Mouse (Mus musculus) fat pad, adult 2 months (tissue): ENCODE data around the gene Dst.

ENCODE experiments used
- DNase-seq: peaks from one replicate; pipeline ENCODE4 v3.0.0-alpha.2; 2011; ENCODE audit warnings: low read depth, low spot score; ENCODE audit errors: extremely low read depth

Dst gene

DNA sequence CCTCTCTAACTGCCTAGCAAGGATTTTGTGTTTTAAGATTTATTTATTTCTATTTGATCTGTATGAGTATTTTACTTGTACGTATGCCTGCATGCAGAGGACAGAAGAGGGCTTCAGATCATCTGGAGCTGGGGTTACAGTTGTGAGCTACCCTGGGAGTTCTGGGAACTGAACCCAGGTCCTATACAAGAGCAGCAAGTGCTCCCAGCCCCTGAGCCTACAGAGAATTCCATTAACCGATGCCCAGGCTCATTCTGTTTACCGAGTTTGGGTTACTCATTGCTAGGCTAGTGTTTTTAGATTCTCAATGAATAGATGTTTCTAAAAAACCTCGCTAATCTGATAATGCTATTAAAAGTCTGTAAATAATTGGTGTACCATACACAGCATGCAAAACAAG lies 67.3 kb downstream of the Dst start:
- no peak for DNase-seq

DNA sequence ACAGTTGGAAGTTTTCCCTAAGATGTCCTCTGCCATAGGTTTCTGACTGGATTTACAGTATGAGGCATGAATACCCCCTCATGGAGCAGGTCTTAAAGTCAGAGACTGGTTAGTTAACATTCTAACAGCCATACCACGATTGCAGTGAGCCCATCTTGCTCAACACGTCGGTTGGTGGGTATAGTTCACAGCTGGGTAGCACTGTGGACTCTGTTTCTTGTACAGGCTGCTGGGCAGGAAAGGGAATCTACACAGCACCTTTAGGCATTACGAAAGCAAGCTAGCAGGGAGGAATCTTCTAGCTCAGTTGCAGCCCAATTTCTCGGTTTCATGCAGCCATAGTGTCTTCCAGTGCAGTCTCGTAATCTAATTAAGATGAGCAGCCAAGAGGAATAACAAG lies 69.8 kb downstream of the Dst start:
- DNase-seq = no peak

DNA sequence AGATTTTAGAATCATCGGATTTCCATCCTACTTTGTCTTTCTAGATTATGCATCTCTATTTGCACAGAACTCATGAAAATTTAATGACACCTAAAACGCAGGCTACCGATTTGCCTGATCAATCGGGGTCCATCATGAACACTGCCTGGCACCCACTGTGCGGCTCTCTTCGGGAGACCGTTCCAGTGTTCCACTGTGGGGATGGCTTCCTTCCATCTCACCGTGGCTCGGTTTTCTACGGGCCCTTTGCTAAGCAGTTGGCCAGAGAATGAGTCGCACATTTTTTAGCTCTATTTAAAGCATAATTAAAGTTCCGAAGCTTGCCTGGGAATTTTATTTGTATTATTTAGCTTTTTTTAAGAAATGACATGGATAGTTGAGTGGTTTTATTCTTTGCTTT lies 72.4 kb downstream of the Dst start:
- DNase-seq = no peak

DNA sequence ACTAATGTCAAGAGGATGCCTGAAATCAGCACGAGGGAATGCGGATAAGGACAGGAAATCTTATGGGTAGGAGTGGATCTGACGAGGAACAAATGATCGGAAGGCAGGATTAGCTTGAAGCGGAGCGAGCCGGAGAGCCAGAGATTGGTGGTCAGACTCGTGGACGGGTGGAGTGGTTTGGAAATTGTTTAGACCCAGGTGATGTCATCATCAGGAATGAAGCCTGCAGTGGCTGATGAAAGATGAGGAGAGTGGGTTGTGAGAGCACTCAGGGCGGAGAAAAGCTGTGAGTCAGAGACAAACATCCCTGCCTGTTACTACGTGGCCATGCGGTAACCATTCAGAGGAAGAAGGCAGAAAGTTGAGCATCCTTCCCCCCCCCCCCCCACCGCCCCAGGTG lies 81.6 kb downstream of the Dst start:
- DNase-seq = no peak

DNA sequence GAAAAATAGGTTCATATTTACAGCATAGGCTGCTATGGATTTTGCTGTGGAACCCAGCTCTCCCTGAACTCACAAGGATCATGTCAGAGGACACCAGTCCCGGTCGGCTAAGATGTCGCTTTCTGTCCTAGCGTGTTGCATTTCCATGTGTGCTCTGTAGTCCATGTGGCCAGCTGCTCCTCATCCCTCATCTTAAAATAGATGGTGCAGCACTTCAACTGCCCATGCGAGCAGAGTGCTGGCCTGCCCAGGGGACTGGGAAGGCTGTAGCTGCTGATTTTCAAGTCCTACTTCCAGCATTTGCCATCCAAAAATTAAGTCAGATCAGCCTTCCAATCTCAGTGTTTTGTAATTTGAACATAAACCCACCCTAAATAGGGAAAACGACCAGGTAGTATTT lies 83.0 kb downstream of the Dst start:
- no peak for DNase-seq

DNA sequence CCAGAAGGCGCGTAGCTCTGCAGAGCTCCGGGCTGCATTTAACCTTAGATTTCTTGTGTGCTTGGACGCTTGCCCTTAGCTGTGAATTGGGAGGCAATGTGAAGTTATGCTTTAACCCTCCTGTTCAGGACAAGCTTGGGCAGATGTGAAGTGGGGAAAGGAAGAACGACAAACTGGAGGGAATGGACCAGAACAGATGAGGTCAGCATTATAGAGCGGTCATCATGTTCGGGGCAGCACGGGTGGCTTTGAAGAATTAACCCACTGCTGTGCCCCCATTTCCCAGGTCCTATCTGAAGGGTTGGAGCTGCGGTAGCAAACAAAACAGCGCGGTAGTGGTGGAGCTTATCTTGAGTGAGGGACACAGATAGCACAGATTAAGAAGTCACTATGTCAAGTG lies 84.8 kb downstream of the Dst start:
- DNase-seq = no peak

DNA sequence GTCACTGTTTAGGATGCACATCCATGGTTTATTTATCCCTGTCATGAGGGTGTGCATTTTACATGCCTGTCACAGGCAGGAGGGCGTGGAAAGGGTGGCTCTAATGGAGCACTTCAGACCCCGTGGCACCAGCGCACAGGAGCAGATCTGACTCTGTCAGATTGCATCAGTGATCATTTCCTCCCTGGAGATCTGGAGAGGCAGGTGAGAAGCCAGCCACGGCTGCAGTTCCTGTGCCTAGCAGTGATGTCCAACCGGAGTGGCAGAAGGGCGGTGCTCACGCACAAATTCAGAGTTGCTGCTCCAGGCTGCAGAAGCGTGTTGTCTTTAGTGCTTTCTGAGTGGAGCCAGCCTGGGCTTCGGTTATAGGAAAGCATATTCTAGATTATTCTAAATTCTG lies 86.2 kb downstream of the Dst start:
- no peak for DNase-seq

DNA sequence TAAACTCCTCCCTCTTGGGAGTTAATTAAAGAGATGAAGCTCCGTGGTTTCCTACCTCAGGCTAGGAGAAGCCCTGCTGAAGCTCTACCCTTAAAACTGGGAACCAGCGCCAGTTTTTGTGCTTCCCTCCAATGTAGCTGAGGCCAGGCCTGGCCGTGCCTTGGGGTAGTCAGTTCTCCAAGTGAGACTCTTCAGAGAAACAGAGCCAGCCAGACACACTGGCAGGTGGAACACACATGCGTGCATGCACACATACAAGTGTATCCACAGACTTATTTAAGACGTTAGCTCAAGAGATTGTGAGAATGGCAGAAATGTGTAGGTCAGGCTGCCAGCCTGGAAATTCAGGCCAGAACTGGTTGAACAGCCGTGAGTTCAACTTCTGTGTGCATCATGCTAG lies 87.4 kb downstream of the Dst start:
- DNase-seq = no peak

DNA sequence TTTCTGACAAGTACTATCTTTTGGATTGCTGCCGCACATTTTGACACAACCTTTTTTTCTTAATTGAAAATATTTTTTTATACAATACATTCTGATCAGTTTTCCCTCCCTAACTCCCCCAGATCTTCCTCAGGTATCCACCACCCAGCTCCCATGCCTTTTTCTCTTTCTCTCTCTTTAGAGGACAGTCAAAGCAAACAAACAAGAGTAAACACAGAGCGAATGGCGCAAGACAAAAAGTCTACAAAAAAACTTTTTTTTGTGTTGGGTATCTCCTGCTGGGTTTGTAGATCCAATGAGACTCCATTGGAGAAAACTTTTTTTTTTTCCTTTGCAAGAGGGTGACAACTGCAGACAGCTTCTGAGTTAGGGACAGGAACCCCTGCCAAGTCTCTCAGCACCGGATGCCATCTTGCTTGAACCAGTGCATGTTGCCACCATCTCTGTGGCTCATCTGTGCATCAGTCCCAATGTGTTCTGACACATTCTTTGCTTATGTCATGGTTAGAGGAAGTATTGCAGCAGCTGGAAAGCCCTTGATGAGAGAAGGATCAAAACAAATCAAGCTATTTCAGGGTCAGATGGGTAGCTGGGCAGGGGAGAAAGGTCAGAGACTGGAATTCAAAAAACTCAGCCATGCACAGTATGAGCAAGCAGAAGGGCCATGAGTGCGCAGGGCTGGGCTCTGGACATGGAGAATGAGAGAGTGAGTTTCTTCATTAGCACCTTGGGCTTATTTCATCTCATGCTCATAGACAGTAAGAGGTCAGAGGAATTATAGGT lies 88.3 kb downstream of the Dst start:
- no peak for DNase-seq

DNA sequence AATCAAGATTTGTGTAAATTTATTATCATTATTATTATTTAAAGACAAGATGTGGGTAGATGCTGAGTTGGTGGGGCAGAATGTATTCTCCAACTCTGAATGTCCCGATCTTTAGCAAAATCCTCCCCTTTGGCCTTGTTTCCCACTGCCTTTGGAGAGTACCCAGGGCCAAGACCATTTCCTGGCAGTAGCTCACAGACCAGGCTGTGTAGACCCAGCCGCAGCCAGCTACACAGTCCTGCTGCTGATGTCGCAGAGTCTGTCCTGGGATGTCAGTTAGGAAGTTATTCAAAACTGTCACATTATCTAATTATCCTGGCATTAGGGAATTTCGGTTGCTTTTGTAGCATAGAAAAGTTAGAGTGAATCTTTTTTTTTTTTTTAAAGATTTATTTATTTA lies 94.3 kb downstream of the Dst start:
- no peak for DNase-seq

DNA sequence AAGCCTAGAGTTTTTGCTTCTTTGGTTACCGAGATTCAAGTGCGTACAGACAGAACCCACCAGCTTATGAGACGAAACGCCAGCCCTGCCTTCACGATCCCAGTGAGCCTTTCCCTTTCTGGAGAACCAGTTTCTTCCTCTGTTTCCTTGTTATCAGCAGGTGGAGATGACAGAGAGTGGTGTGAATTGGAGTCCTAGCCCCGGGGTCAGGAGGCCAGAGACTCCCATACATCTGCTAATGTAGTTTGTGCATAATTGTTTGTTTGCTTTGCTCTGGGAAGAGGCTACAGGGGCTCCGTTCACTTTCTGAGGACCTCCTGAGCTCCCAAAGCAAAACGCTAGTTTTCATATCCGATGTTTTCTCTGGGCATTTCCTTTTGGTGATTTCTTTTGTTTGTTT lies 94.9 kb downstream of the Dst start:
- no peak for DNase-seq

DNA sequence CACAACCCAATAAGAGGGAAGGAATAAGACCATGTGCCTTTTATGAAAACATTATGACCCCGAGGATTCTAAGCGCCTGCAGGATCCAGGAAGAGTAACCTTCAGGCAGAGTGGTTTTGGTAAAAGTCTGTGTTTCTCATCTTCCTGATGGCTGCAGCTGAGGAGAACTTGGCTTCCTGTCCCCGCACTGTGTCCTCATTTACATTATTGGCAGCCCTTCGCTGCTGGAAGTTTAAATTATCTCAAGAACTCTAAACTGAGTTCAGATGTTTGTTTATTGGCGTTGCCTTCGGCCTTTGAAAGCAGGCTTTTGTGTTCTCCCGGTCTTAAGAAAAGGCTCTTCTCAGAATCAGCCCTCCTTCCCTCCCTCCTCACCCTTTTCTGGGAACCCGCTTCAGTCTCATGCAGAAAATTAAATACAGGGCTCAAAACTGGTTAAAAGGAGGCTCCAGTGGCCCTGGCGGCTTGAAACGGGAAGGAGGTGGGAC lies 97.3 kb downstream of the Dst start:
- DNase-seq = no peak

DNA sequence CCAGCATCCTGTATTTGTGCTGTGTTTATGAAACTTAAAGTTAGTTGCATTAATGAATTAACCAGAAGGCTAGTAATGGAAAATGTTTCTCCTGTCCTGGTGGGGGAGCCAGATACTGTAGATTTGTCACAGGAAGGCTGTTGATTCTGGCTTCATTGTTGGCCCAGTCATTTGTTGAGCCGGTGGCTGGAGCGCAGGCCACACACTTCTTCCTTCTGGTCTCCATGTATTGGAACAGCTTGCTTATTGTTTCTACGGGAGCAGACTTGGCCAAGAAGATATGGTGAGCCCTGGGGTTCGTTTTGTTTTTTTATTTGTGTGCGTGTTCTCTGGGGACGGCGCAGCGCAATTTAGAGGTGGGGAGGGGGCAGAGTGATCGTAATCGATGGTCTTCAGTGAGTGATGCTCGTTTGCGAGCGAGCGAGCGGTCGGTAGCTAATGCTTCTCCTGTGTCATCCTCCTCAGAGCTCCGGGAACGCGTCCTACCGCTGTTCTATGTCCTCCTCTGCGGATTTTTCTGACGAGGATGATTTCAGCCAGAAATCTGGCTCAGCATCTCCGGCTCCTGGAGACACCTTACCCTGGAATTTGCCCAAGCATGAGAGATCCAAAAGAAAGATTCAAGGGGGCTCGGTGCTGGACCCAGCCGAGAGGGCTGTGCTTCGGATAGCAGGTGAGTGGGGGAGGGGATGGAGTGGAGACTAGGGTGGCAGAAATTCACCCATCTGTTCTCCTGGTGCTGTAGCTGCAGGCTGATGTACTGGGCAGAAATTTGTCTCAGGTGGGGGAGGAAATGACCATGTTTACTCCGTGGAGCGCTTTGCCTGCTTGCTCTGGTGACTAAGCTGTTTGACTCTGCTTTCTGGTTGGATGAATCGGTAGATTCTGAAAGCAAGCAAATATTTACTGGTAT lies 98.0 kb downstream of the Dst start:
- DNase-seq = no peak

DNA sequence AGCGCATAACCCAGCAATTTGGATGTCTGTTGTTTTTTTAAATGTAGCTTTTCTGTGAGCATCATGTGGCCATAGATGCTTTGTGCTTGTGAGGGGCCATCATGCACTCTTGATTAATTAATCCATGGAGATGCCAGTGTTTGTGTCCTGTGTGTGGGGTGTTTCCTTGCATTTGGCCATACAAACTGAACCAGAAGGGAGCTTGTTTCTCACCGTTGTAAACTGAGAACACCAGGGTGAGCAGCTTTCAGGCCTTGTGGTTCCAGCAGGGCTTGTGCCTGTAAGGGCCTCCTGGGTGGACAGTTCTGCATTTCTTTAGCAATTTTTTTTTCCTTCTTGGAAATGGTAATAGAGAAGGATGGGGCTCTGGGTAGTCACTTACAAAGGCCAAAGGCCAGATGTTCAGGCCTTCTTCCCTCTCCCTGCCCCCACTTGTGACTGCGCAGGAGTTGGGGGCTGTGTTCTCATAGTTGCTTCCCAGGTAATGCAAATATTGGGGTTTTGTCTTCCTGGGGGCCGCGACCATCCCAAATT lies 98.9 kb downstream of the Dst start:
- DNase-seq = no peak

DNA sequence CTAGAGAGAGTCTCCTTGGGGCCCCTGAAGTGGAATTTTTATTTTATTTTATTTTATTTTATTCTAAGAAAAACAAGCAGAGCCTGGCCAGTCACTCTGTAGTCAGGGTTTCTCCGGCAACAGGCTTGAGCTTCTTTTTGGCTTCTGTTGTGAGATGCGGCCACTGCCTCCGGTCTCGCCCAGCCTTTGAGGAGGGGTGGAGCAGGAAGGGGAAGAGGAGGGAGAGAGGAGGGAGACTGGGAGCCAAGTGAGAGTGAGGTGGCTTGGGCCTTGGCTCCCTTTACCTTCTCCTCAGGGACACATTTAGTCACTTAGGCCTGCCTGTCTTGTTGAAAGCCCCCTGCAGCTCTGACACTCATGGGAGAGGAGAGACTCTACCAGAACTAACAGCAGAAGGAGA lies 99.4 kb downstream of the Dst start:
- no peak for DNase-seq

DNA sequence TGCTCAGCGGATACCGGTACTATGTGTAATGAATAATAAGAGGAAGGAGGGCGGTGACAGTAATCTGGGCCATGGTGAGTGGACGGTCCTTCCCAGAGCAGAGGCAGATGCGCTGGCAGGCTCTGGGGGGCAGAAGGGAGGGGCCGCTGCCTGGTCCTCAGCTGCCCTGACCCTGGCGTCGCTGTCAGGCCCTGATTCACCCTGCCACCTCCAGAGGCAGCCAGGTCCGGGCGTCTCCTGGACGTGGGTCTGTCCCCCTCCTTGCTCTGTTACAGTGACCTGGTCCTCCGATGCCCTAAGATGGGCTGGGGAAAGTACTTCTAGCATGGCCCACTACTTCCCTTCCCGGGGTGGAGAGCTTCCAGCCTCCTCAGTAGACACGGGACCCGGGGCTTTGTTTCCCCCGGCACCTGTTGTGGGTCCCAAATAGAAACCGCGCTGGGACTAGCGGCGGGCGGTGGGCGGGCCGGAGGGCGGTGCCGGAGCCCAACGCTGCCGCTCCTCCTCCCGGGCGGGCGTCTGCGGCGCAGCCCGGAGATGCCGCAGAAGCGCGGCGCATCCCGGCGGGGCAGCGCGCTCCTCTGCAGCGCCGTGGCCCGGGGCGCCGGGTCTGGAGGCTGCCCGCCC lies 103.1 kb downstream of the Dst start:
- DNase-seq = no peak

DNA sequence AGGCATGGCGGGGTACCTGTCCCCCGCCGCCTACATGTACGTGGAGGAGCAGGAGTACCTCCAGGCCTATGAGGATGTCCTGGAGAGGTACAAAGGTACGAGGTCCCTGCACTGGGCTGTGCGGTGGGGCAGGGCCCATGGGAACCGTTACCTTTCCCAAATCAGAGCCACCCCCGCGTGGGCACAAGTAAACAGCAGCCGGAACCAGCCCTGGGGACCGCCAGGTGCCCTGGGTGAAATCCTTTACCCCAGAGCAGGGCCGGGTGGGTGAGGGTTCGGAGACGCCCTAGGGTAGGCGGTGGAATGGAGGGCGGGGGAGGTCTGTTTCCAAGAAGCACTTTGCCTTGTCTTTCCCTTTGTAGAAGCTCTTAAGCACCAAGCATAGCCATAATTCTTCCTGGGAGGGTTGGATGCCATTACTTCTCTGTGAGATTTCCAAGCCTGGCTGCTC lies 103.8 kb downstream of the Dst start:
- no peak for DNase-seq

DNA sequence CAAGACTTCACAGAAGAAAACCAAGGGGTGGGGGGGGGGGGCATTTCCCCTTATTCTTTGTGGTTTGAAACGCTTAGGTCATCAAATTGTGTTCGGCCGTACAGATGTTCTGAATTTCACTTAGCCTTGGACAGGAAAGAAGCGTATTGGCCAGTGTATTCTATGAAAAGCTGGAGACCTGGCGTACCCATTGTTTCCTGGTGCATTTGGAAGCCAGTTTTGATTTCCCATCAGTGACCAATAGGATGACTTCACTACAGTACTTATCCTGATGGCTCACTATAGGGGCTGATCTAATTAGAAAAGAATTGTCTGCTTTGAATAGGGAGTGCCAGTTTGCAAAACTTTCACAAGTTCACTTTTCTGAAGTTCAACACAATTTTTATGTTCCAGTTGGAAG lies 105.5 kb downstream of the Dst start:
- DNase-seq = no peak

DNA sequence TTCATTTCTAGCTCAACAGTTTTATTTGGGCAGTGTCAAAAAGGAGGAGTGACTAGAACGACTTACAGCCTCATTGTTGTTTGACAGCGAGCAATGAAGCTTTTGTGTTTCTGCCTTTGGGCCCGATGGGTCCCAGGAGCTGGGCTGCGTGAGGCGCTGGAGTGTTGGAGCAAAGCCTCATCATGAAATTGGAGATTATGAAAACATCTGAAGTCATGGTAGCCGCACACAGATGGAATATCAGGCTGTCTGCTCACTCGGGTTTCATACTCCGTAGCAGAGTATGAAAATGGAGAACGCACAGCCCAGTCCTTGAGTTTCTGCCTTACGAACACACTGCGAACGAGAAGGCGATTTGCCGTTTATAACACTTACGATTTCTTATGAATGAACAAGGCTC lies 108.8 kb downstream of the Dst start:
- no peak for DNase-seq

DNA sequence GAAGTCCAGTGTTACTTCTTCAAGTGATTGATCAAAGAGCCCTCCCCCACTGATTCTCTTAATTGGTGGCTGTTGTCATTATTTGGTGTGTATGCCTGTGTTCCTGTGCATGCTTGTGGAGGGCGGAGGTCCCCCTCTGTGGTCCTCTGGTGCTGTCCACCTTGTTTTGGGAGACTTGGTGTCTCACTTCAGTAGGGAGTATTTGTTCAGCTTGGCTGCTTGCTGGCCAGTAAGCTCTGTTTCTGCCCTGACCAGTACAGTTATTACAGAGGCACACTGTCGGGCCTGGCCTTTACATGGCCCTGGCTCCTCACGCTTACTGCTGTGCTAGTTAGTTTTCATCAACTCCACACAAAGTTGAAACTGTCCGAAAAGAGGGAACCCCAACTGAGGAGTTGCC lies 109.3 kb downstream of the Dst start:
- no peak for DNase-seq

DNA sequence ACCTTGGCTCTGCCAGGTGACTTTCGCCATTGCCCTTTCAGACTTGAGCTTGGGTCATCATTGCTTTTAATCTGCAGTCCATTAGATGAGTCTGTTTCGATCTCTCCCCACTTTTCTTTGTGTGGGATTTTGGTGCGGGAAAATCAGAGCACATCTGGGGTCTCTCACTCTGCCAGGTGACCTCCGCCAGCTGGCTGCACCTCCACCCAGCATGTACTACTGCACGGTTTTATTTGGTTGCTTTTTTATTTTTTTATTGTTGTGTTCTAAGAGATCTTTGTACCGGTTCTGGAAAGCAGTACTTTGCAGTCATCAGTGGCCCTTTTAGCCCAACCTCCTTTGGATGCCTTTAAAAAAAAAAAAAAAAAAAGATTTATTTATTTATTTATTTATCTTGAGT lies 112.6 kb downstream of the Dst start:
- DNase-seq = no peak
